Mouse (Mus musculus) retina, postnatal 1 day (tissue): Measurements from ENCODE around the gene Sppl2a.
"Not testable (repeated sequence)": the region's sequence is repeated elsewhere in the genome, so short reads cannot be mapped to it uniquely, and the experiment has no call there.

Experiments used
- DNase-seq: peaks from one replicate; pipeline ENCODE4 v3.0.0-alpha.2; 2012

The Sppl2a gene

GRCm38 (mm10) chr2:126932897-126933641, at the start of gene Sppl2a:
TSS of gene Sppl2a (minus strand) at chr2:126933235.
- DNase-seq: peak; percentile 95

GRCm38 (mm10) chr2:126977428-126977827, 44.4 kb upstream of the Sppl2a start:
- no peak for DNase-seq

- no peak for DNase-seq
These were observed 28.7 kb upstream of the Sppl2a start for GRCm38 (mm10) chr2:126961696-126962095.

GRCm38 (mm10) chr2:126955671-126956070, 22.6 kb upstream of the Sppl2a start:
- no peak for DNase-seq

- DNase-seq: no peak
These were observed 18.1 kb upstream of the Sppl2a start for GRCm38 (mm10) chr2:126951085-126951484.

- no peak for DNase-seq
These were observed 17.4 kb upstream of the Sppl2a start for GRCm38 (mm10) chr2:126950453-126950852.

- no peak for DNase-seq
These were observed 16.8 kb upstream of the Sppl2a start for GRCm38 (mm10) chr2:126949856-126950255.

GRCm38 (mm10) chr2:126949297-126949696, 16.3 kb upstream of the Sppl2a start:
- DNase-seq: not testable (repeated sequence)

- DNase-seq: no peak
These were observed 15.2 kb upstream of the Sppl2a start for GRCm38 (mm10) chr2:126948231-126948630.

GRCm38 (mm10) chr2:126947646-126948045, 14.6 kb upstream of the Sppl2a start:
- no peak for DNase-seq

GRCm38 (mm10) chr2:126943211-126943610, 10.2 kb upstream of the Sppl2a start:
- DNase-seq: no peak

GRCm38 (mm10) chr2:126940314-126940866, 7.4 kb upstream of the Sppl2a start:
- DNase-seq: no peak

GRCm38 (mm10) chr2:126938069-126938468, 5.0 kb upstream of the Sppl2a start:
- no peak for DNase-seq

- DNase-seq: no peak
These were observed 886 bp upstream of the Sppl2a start for GRCm38 (mm10) chr2:126933921-126934320.

GRCm38 (mm10) chr2:126932261-126932896, 656 bp downstream of the Sppl2a start:
- no peak for DNase-seq

GRCm38 (mm10) chr2:126931784-126932183, 1.3 kb downstream of the Sppl2a start:
- no peak for DNase-seq

GRCm38 (mm10) chr2:126928681-126929080, 4.4 kb downstream of the Sppl2a start:
- DNase-seq: no peak

- DNase-seq: no peak
These were observed 12.5 kb downstream of the Sppl2a start for GRCm38 (mm10) chr2:126920358-126921060.

- no peak for DNase-seq
These were observed 16.8 kb downstream of the Sppl2a start for GRCm38 (mm10) chr2:126916236-126916635.

GRCm38 (mm10) chr2:126914096-126914495, 18.9 kb downstream of the Sppl2a start:
- no peak for DNase-seq

- no peak for DNase-seq
These were observed 28.9 kb downstream of the Sppl2a start for GRCm38 (mm10) chr2:126904162-126904561.

- no peak for DNase-seq
These were observed 35.5 kb downstream of the Sppl2a start for GRCm38 (mm10) chr2:126897511-126897910.

- DNase-seq: no peak
These were observed 36.1 kb downstream of the Sppl2a start for GRCm38 (mm10) chr2:126896941-126897340.

GRCm38 (mm10) chr2:126894245-126894644, 38.8 kb downstream of the Sppl2a start:
- DNase-seq: no peak
